8 mouse cellular contexts compared by ENCODE assay signal in the genomic region with DNA sequence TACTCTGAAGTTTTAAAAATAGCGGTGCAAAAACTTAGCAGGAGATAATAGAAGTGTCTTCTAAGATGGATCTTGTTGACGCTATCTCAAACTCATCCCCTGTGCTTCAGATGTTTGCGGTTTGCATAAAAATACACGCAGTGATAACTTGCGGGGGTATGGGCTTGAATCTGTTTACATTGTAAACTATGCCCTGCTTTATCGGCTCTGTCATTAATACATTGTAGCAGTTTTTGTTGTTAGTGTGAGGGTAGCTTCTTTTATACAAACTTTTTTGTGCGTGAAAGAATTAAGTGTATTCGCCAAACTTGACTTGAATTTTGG. TPM values are rescaled to one million over a fixed set of nuclear protein-coding genes. Genes with fewer than 3 reads are reported as not detected.
DNase-seq lines count a peak whose midpoint lies in the region; ATAC-seq and TF ChIP-seq lines count a peak whose summit lies in the region.

No protein-coding gene starts in this region.

- no peak for TF ChIP-seq POLR2A in liver, adult 2 months (IDR thresholded peaks at IDR 0.05; ENCODE audit: extremely low read depth, insufficient read depth, low read length)

- DNase-seq in liver, adult 2 months (ENCODE audit: extremely low read depth, low read depth, low spot score), result no peak
- no peak for DNase-seq in liver
- no peak for DNase-seq in yolk sac, embryonic 10.5 days (ENCODE audit: low spot score)
- DNase-seq in left cerebral cortex, postnatal 25 days (ENCODE audit: low spot score in 2 of 2), result no peak
- no peak for DNase-seq in spleen, postnatal 14 days (ENCODE audit: low spot score in 2 of 2)

- peak overlapping the region; percentile 55 for H3K4me2 ChIP-seq in embryonic facial prominence, embryonic 15.5 days (replicated peaks)
- peak overlapping the region; percentile 77 for H3K4me2 ChIP-seq in intestine, postnatal 0 days (replicated peaks; ENCODE audit: low read depth)
- peak overlapping the region; percentile 86 for H3K4me2 ChIP-seq in neural tube, embryonic 15.5 days

- 6% methylated on average over 8 of the region's 8 CpGs for WGBS in liver, adult 2 months
- WGBS in embryonic facial prominence, embryonic 15.5 days, result 8% methylated on average over 8 of the region's 8 CpGs
- 6% methylated on average over 8 of the region's 8 CpGs for WGBS in intestine, postnatal 0 days
- WGBS in neural tube, embryonic 15.5 days, result 9% methylated on average over 8 of the region's 8 CpGs

- intact Hi-C loops in left cerebral cortex, postnatal 25 days (cut with DNase I), result no loop called here

- no peaks in the 10 kb centered on the region for H3K36me3 ChIP-seq in liver, adult 2 months (ENCODE audit: control insufficient read depth, insufficient read depth, low read length)
- H3K36me3 ChIP-seq in embryonic facial prominence, embryonic 15.5 days, result no peaks in the 10 kb centered on the region
- H3K36me3 ChIP-seq in intestine, postnatal 0 days (ENCODE audit: control insufficient read depth, insufficient read depth), result no peaks in the 10 kb centered on the region
- no peaks in the 10 kb centered on the region for H3K36me3 ChIP-seq in neural tube, embryonic 15.5 days

- peaks cover 13% of the 10 kb centered on the region for H3K79me2 ChIP-seq in liver, adult 2 months (ENCODE audit: control insufficient read depth, insufficient read depth, low read length)

- H3K27ac ChIP-seq in liver, adult 2 months (replicated peaks; ENCODE audit: insufficient read depth, low read depth, low read length), result peak overlapping the region; percentile 73; the same call in 1 of the 2 replicates
- peak overlapping the region; percentile 92 for H3K27ac ChIP-seq in embryonic facial prominence, embryonic 15.5 days (replicated peaks)
- H3K27ac ChIP-seq in intestine, postnatal 0 days (ENCODE audit: low read depth, low read length), result peak overlapping the region; percentile 96; the same call in 1 of the 2 replicates
- peak overlapping the region; percentile 92 for H3K27ac ChIP-seq in neural tube, embryonic 15.5 days (replicated peaks)

- no peak for ATAC-seq in embryonic facial prominence, embryonic 15.5 days (ENCODE audit: insufficient number of reproducible peaks, low FRiP score, low TSS enrichment, low read depth)
- no peak for ATAC-seq in intestine, postnatal 0 days
- ATAC-seq in neural tube, embryonic 15.5 days (ENCODE audit: low FRiP score), result no peak

- H3K4me3 ChIP-seq in liver, adult 2 months (ENCODE audit: insufficient read depth, low read depth, low read length), result peak overlapping the region; percentile 98
- peak overlapping the region; percentile 98 for H3K4me3 ChIP-seq in embryonic facial prominence, embryonic 15.5 days (replicated peaks)
- peak overlapping the region; percentile 93 for H3K4me3 ChIP-seq in intestine, postnatal 0 days (ENCODE audit: low read depth, low read length)
- peak overlapping the region; percentile 98 for H3K4me3 ChIP-seq in neural tube, embryonic 15.5 days (replicated peaks)

- peak overlapping the region; percentile 91 for H3K9ac ChIP-seq in liver, adult 2 months (ENCODE audit: low read depth, low read length)
- H3K9ac ChIP-seq in embryonic facial prominence, embryonic 15.5 days, result peak overlapping the region; percentile 93
- H3K9ac ChIP-seq in intestine, postnatal 0 days (ENCODE audit: low read depth, low read length), result peak overlapping the region; percentile 98
- H3K9ac ChIP-seq in neural tube, embryonic 15.5 days (replicated peaks), result peak overlapping the region; percentile 85

- H3K4me1 ChIP-seq in liver, adult 2 months (ENCODE audit: control insufficient read depth, insufficient read depth, low read length), result peaks cover 14% of the 10 kb centered on the region
- peaks cover 16% of the 10 kb centered on the region for H3K4me1 ChIP-seq in embryonic facial prominence, embryonic 15.5 days
- peaks cover 13% of the 10 kb centered on the region; the same call in 1 of the 2 replicates for H3K4me1 ChIP-seq in intestine, postnatal 0 days (replicated peaks; ENCODE audit: control insufficient read depth, insufficient read depth, low read length)
- H3K4me1 ChIP-seq in neural tube, embryonic 15.5 days, result peaks cover 32% of the 10 kb centered on the region

- no peak for TF ChIP-seq CTCF in liver, adult 2 months (IDR thresholded peaks at IDR 0.05; ENCODE audit: low read depth, low read length)
- TF ChIP-seq CTCF in intestine, postnatal 0 days (IDR thresholded peaks at IDR 0.05; ENCODE audit: low read depth), result no peak

- H3K27me3 ChIP-seq in liver, adult 2 months (ENCODE audit: control insufficient read depth, insufficient read depth, low read length), result no peaks in the 10 kb centered on the region
- H3K27me3 ChIP-seq in embryonic facial prominence, embryonic 15.5 days, result no peaks in the 10 kb centered on the region
- H3K27me3 ChIP-seq in intestine, postnatal 0 days (replicated peaks; ENCODE audit: control insufficient read depth, insufficient read depth, low read length), result no peaks in the 10 kb centered on the region
- H3K27me3 ChIP-seq in neural tube, embryonic 15.5 days (replicated peaks), result no peaks in the 10 kb centered on the region

- H3K9me3 ChIP-seq in embryonic facial prominence, embryonic 15.5 days (replicated peaks), result no peaks in the 10 kb centered on the region
- no peaks in the 10 kb centered on the region for H3K9me3 ChIP-seq in intestine, postnatal 0 days (ENCODE audit: control insufficient read depth)
- H3K9me3 ChIP-seq in neural tube, embryonic 15.5 days (replicated peaks), result no peaks in the 10 kb centered on the region

RNA-seq across cellular contexts. Expression of gene Naa15, which starts 2.1 kb away (rescaled TPM):
- 14.8 TPM in 2 replicates for total RNA-seq in liver, adult 2 months (2014; rRNA removed)
- 1.8 and 2.0 TPM in 2 replicates for polyA plus RNA-seq in liver, adult 2 months (2012; rRNA removed)
- polyA plus RNA-seq in embryonic facial prominence, embryonic 15.5 days (2015; fragmentation: Nextera tagmentation; extraction: Ambion mirVana), result 40.6 and 41.4 TPM in 2 replicates
- polyA plus RNA-seq in intestine, postnatal 0 days (2015; fragmentation: Nextera tagmentation; extraction: Ambion mirVana), result 14.4 and 16.3 TPM in 2 replicates
- 40.6 and 42.8 TPM in 2 replicates for polyA plus RNA-seq in neural tube, embryonic 15.5 days (2015; fragmentation: Nextera tagmentation; extraction: Ambion mirVana)
- 10 to 100 TPM; 46.8 to 51.3 TPM for total RNA-seq in left cerebral cortex, postnatal 25 days (2021)

RNA-seq across cellular contexts. Expression of gene Ndufc1, which starts 8.3 kb away (rescaled TPM):
- total RNA-seq in liver, adult 2 months (2014; rRNA removed), result 104 and 139 TPM in 2 replicates
- polyA plus RNA-seq in liver, adult 2 months (2012; rRNA removed), result 179 and 231 TPM in 2 replicates
- 613 and 635 TPM in 2 replicates for polyA plus RNA-seq in embryonic facial prominence, embryonic 15.5 days (2015; fragmentation: Nextera tagmentation; extraction: Ambion mirVana)
- 1,384 and 1,395 TPM in 2 replicates for polyA plus RNA-seq in intestine, postnatal 0 days (2015; fragmentation: Nextera tagmentation; extraction: Ambion mirVana)
- 784 and 883 TPM in 2 replicates for polyA plus RNA-seq in neural tube, embryonic 15.5 days (2015; fragmentation: Nextera tagmentation; extraction: Ambion mirVana)
- total RNA-seq in left cerebral cortex, postnatal 25 days (2021), result 100 to 1,000 TPM; 362 to 365 TPM

RNA-seq across cellular contexts. Expression of gene Mgarp, which starts 20.6 kb away (rescaled TPM):
- 2.8 TPM in 1 of 2 replicates, not detected in the other for total RNA-seq in liver, adult 2 months (2014; rRNA removed)
- 0.10 TPM in 1 of 2 replicates, not detected in the other for polyA plus RNA-seq in liver, adult 2 months (2012; rRNA removed)
- 4.8 and 5.7 TPM in 2 replicates for polyA plus RNA-seq in embryonic facial prominence, embryonic 15.5 days (2015; fragmentation: Nextera tagmentation; extraction: Ambion mirVana)
- 0.41 and 0.59 TPM in 2 replicates for polyA plus RNA-seq in intestine, postnatal 0 days (2015; fragmentation: Nextera tagmentation; extraction: Ambion mirVana)
- 0.81 and 1.4 TPM in 2 replicates for polyA plus RNA-seq in neural tube, embryonic 15.5 days (2015; fragmentation: Nextera tagmentation; extraction: Ambion mirVana)
- not detected for total RNA-seq in left cerebral cortex, postnatal 25 days (2021)
